Mouse (Mus musculus) stomach, postnatal 0 days (tissue): ENCODE results near the gene Zbtb46. TPM values are rescaled to one million over a fixed set of nuclear protein-coding genes. Genes with fewer than 3 reads are reported as not detected.

ENCODE experiments used
- ATAC-seq: fragments of 200-750 bp; cut with Nextera tagmentation; 2 replicates; pipeline ENCODE4 v1.8.0; 2017; ENCODE audit not compliant: low FRiP score, low TSS enrichment
- DNase-seq: peaks from one replicate; pipeline ENCODE4 v3.0.0-alpha.2; 2016; ENCODE audit warnings: low spot score
- H3K27ac ChIP-seq: fragments of 300-500 bp; sonication (generic); replicated peaks from 2 replicates; pipeline ENCODE4 v1.5.1; 2014; ENCODE audit warnings: mild to moderate bottlenecking, control low read depth
- H3K27me3 ChIP-seq: fragments of 300-500 bp; sonication (generic); 2 replicates; pipeline ENCODE4 v1.6.1; 2014; ENCODE audit warnings: low read length; ENCODE audit not compliant: control insufficient read depth, insufficient read depth
- H3K36me3 ChIP-seq: fragments of 300-500 bp; sonication (generic); 2 replicates; pipeline ENCODE4 v1.6.1; 2014; ENCODE audit warnings: low read length, mixed read lengths; ENCODE audit not compliant: control insufficient read depth, insufficient read depth
- H3K4me1 ChIP-seq: fragments of 300-500 bp; sonication (generic); replicated peaks from 2 replicates; pipeline ENCODE4 v1.6.1; 2014; ENCODE audit warnings: antibody characterized with exemption; ENCODE audit not compliant: control insufficient read depth, insufficient read depth
- H3K4me2 ChIP-seq: fragments of 300-500 bp; sonication (generic); replicated peaks from 2 replicates; pipeline ENCODE4 v1.6.1; 2014; ENCODE audit warnings: low read depth, mild to moderate bottlenecking, control low read depth, moderate library complexity
- H3K4me3 ChIP-seq: fragments of 300-500 bp; sonication (generic); 2 replicates; pipeline ENCODE4 v1.5.1; 2014; ENCODE audit warnings: low read depth, low read length, control low read depth
- H3K9ac ChIP-seq: fragments of 300-500 bp; sonication (generic); 2 replicates; pipeline ENCODE4 v1.6.1; 2014; ENCODE audit warnings: mild to moderate bottlenecking, low read length, control low read depth, mixed read lengths
- H3K9me3 ChIP-seq: fragments of 300-500 bp; sonication (generic); 2 replicates; pipeline ENCODE4 v1.6.1; 2016; ENCODE audit warnings: low read length; ENCODE audit not compliant: control insufficient read depth
- CTCF ChIP-seq: IDR thresholded peaks from 2 replicates; pipeline ENCODE4 v1.5.1; 2016; ENCODE audit warnings: antibody characterized with exemption, low read depth, mild to moderate bottlenecking, moderate library complexity
- EP300 ChIP-seq: optimal IDR thresholded peaks from 2 replicates; pipeline ENCODE3; 2016; ENCODE audit warnings: antibody characterized with exemption
- WGBS: fragments of 180-500 bp; shearing (Covaris S2); extraction: QIAGEN DNeasy Blood & Tissue Kit; methylation state at CpG from one replicate; pipeline ENCODE4 v1.1.7; 2014; 5-methylcytosine and 5-hydroxymethylcytosine counted together
- polyA plus RNA-seq: library from polyadenylated mRNA; unstranded; fragments of >200 nt; fragmentation: Nextera tagmentation; extraction: Ambion mirVana; gene quantifications from 2 replicates; pipeline ENCODE4 v1.2.1, GENCODE M21; 2015

Zbtb46 gene
- polyA plus RNA-seq, 1 experiment from 2014 or later: 2.4 TPM

- H3K9ac ChIP-seq: no peak overlapping the region
- WGBS: 77% methylated on average over 3 of the region's 3 CpGs
- no peak for DNase-seq
- TF ChIP-seq EP300: no peak
- no peak overlapping the region for H3K27ac ChIP-seq
- H3K4me2 ChIP-seq: no peak overlapping the region
- H3K4me1 ChIP-seq: no peaks in the 10 kb centered on the region
- ATAC-seq: no peak
- no peak overlapping the region for H3K4me3 ChIP-seq
- no peaks in the 10 kb centered on the region for H3K27me3 ChIP-seq
- no peaks in the 10 kb centered on the region for H3K9me3 ChIP-seq
- peaks cover 25% of the 10 kb centered on the region for H3K36me3 ChIP-seq
Observed at GRCm38 (mm10) chr2:181356780-181357179, 102.4 kb downstream of the Zbtb46 start.

- Histone ChIP-seq H3K27ac (no peak overlapping the region), H3K9ac (no peak overlapping the region), H3K36me3 (peaks cover 10% of the 10 kb centered on the region), H3K27me3 (no peaks in the 10 kb centered on the region), H3K9me3 (no peaks in the 10 kb centered on the region), H3K4me1 (no peaks in the 10 kb centered on the region), H3K4me3 (no peak overlapping the region), H3K4me2 (no peak overlapping the region)
- 87% methylated on average over 6 of the region's 6 CpGs for WGBS
- TF ChIP-seq EP300: no peak
- TF ChIP-seq CTCF: no peak
- ATAC-seq (no peak), DNase-seq (no peak)
Observed at GRCm38 (mm10) chr2:181342766-181343165, 116.5 kb downstream of the Zbtb46 start.

GRCm38 (mm10) chr2:181340426-181340825, 118.8 kb downstream of the Zbtb46 start:
- Histone ChIP-seq H3K9me3 (no peaks in the 10 kb centered on the region), H3K36me3 (peaks cover 2% of the 10 kb centered on the region; the same call in 1 of the 2 replicates), H3K4me3 (no peak overlapping the region), H3K4me2 (no peak overlapping the region), H3K27me3 (no peaks in the 10 kb centered on the region), H3K9ac (no peak overlapping the region), H3K4me1 (no peaks in the 10 kb centered on the region), H3K27ac (no peak overlapping the region)
- DNase-seq (no peak), ATAC-seq (no peak)
- TF ChIP-seq CTCF (no peak), EP300 (no peak)
- WGBS: 90% methylated on average over 4 of the region's 4 CpGs

Other genes starting within 250 kb of the Zbtb46 start
- gene Srms, start 246.2 kb downstream of the Zbtb46 start, polyA plus RNA-seq: 1.7 and 1.8 TPM in 2 replicates
- gene Fndc11, start 239.4 kb downstream of the Zbtb46 start, polyA plus RNA-seq: 0.36 and 0.45 TPM in 2 replicates
- gene Helz2, start 217.4 kb downstream of the Zbtb46 start, polyA plus RNA-seq: 1.6 and 1.7 TPM in 2 replicates
- gene Gmeb2, start 171.4 kb downstream of the Zbtb46 start, polyA plus RNA-seq: 4.9 and 5.5 TPM in 2 replicates
- gene Stmn3, start 144.9 kb downstream of the Zbtb46 start, polyA plus RNA-seq: 26.3 and 28.9 TPM in 2 replicates
- gene Rtel1, start 139.7 kb downstream of the Zbtb46 start, polyA plus RNA-seq: 9.0 and 9.3 TPM in 2 replicates
- 15.5 and 18.2 TPM in 2 replicates for gene Zgpat, start 94.5 kb downstream of the Zbtb46 start, polyA plus RNA-seq
- gene Arfrp1, start 94.0 kb downstream of the Zbtb46 start, polyA plus RNA-seq: 30.1 and 33.7 TPM in 2 replicates
- 8.3 and 8.8 TPM in 2 replicates for gene Lime1, start 79.3 kb downstream of the Zbtb46 start, polyA plus RNA-seq
- gene Abhd16b, start 33.8 kb upstream of the Zbtb46 start, polyA plus RNA-seq: 0.08 and 0.15 TPM in 2 replicates
- 98.0 and 104 TPM in 2 replicates for gene Tpd52l2, start 37.7 kb upstream of the Zbtb46 start, polyA plus RNA-seq
- gene Dnajc5, start 61.1 kb upstream of the Zbtb46 start, polyA plus RNA-seq: 50.2 and 52.7 TPM in 2 replicates
- gene Uckl1, start 125.5 kb upstream of the Zbtb46 start, polyA plus RNA-seq: 37.1 and 39.7 TPM in 2 replicates
- gene Prpf6, start 132.4 kb upstream of the Zbtb46 start, polyA plus RNA-seq: 28.3 and 28.4 TPM in 2 replicates
- gene Zfp512b, start 133.4 kb upstream of the Zbtb46 start, polyA plus RNA-seq: 15.9 and 18.3 TPM in 2 replicates
- 22.9 and 26.8 TPM in 2 replicates for gene Samd10, start 139.8 kb upstream of the Zbtb46 start, polyA plus RNA-seq
- gene Gm29797, start 197.6 kb upstream of the Zbtb46 start, polyA plus RNA-seq: not detected in 2 replicates
- 14.0 and 14.1 TPM in 2 replicates for gene Sox18, start 212.2 kb upstream of the Zbtb46 start, polyA plus RNA-seq
- 12.7 and 13.4 TPM in 2 replicates for gene Tcea2, start 220.9 kb upstream of the Zbtb46 start, polyA plus RNA-seq
- gene Rgs19, start 234.6 kb upstream of the Zbtb46 start, polyA plus RNA-seq: 20.0 and 24.6 TPM in 2 replicates
- gene Lkaaear1, start 239.0 kb upstream of the Zbtb46 start, polyA plus RNA-seq: not detected in 2 replicates